Mouse (Mus musculus): ENCODE data around the gene Garnl3. TPM values are rescaled to one million over a fixed set of nuclear protein-coding genes. Genes with fewer than 3 reads are reported as not detected.

The Garnl3 gene
- polyA plus RNA-seq, 1 experiment from 2014 or later = 4.6 TPM

GRCm38 (mm10) chr2:32990167-32990832, 141.2 kb downstream of the Garnl3 start:
- Histone ChIP-seq H3K4me1 (replicated peaks; ENCODE audit: control insufficient read depth, insufficient read depth, low read length) (no peaks in the 10 kb centered on the region), H3K27me3 (replicated peaks; ENCODE audit: control insufficient read depth, insufficient read depth, low read length) (no peaks in the 10 kb centered on the region), H3K36me3 (ENCODE audit: control insufficient read depth, insufficient read depth, low read length) (no peaks in the 10 kb centered on the region), H3K27ac (ENCODE audit: low read depth, low read length) (no peak overlapping the region), H3K9me3 (ENCODE audit: control insufficient read depth, low read length) (no peaks in the 10 kb centered on the region), H3K9ac (ENCODE audit: low read depth, low read length) (no peak overlapping the region), H3K4me2 (no peak overlapping the region), H3K4me3 (ENCODE audit: low read depth, low read length) (no peak overlapping the region)
- ATAC-seq (replicated peaks; ENCODE audit: low FRiP score) (no peak), DNase-seq (ENCODE audit: low spot score) (no peak)
- WGBS = 57% methylated on average over 13 of the region's 13 CpGs

GRCm38 (mm10) chr2:32989376-32989775, 142.1 kb downstream of the Garnl3 start:
- no peaks in the 10 kb centered on the region for H3K4me1 ChIP-seq (replicated peaks; ENCODE audit: control insufficient read depth, insufficient read depth, low read length)
- WGBS = 80% methylated on average over 3 of the region's 3 CpGs

GRCm38 (mm10) chr2:32985844-32986243, 145.6 kb downstream of the Garnl3 start:
- H3K4me1 ChIP-seq (replicated peaks; ENCODE audit: control insufficient read depth, insufficient read depth, low read length) = peaks cover 4% of the 10 kb centered on the region
- no peak overlapping the region for H3K4me3 ChIP-seq (ENCODE audit: low read depth, low read length)
- H3K9me3 ChIP-seq (ENCODE audit: control insufficient read depth, low read length) = no peaks in the 10 kb centered on the region
- 71% methylated on average over 8 of the region's 8 CpGs for WGBS
- no peak overlapping the region for H3K4me2 ChIP-seq
- no peaks in the 10 kb centered on the region for H3K27me3 ChIP-seq (replicated peaks; ENCODE audit: control insufficient read depth, insufficient read depth, low read length)
- ATAC-seq (replicated peaks; ENCODE audit: low FRiP score) (no peak), DNase-seq (ENCODE audit: low spot score) (no peak)
- H3K9ac ChIP-seq (ENCODE audit: low read depth, low read length) = no peak overlapping the region
- H3K27ac ChIP-seq (ENCODE audit: low read depth, low read length) = no peak overlapping the region
- H3K36me3 ChIP-seq (ENCODE audit: control insufficient read depth, insufficient read depth, low read length) = no peaks in the 10 kb centered on the region

More at GRCm38 (mm10) chr2:32989376-32989775, 142.1 kb downstream of the Garnl3 start:
- H3K27me3 ChIP-seq (replicated peaks; ENCODE audit: control insufficient read depth, insufficient read depth, low read length) = no peaks in the 10 kb centered on the region
- H3K27ac ChIP-seq (ENCODE audit: low read depth, low read length) = no peak overlapping the region
- ATAC-seq (replicated peaks; ENCODE audit: low FRiP score) (no peak), DNase-seq (ENCODE audit: low spot score) (no peak)
- H3K4me2 ChIP-seq = no peak overlapping the region
- no peaks in the 10 kb centered on the region for H3K9me3 ChIP-seq (ENCODE audit: control insufficient read depth, low read length)
- H3K36me3 ChIP-seq (ENCODE audit: control insufficient read depth, insufficient read depth, low read length) = no peaks in the 10 kb centered on the region
- H3K9ac ChIP-seq (ENCODE audit: low read depth, low read length) = no peak overlapping the region
- H3K4me3 ChIP-seq (ENCODE audit: low read depth, low read length) = no peak overlapping the region

GRCm38 (mm10) chr2:32983617-32984016, 147.8 kb downstream of the Garnl3 start:
- ATAC-seq (replicated peaks; ENCODE audit: low FRiP score) (no peak), DNase-seq (ENCODE audit: low spot score) (no peak)
- no peak overlapping the region for H3K4me3 ChIP-seq (ENCODE audit: low read depth, low read length)
- H3K36me3 ChIP-seq (ENCODE audit: control insufficient read depth, insufficient read depth, low read length) = no peaks in the 10 kb centered on the region
- H3K27me3 ChIP-seq (replicated peaks; ENCODE audit: control insufficient read depth, insufficient read depth, low read length) = no peaks in the 10 kb centered on the region
- no peak overlapping the region for H3K4me2 ChIP-seq
- WGBS = 49% methylated on average over 6 of the region's 6 CpGs
- no peak overlapping the region for H3K9ac ChIP-seq (ENCODE audit: low read depth, low read length)
- H3K9me3 ChIP-seq (ENCODE audit: control insufficient read depth, low read length) = no peaks in the 10 kb centered on the region
- H3K4me1 ChIP-seq (replicated peaks; ENCODE audit: control insufficient read depth, insufficient read depth, low read length) = peaks cover 14% of the 10 kb centered on the region
- H3K27ac ChIP-seq (ENCODE audit: low read depth, low read length) = no peak overlapping the region

GRCm38 (mm10) chr2:32982700-32983099, 148.8 kb downstream of the Garnl3 start:
- peaks cover 22% of the 10 kb centered on the region for H3K4me1 ChIP-seq (replicated peaks; ENCODE audit: control insufficient read depth, insufficient read depth, low read length)
- ATAC-seq (replicated peaks; ENCODE audit: low FRiP score) (no peak), DNase-seq (ENCODE audit: low spot score) (no peak)
- no peaks in the 10 kb centered on the region for H3K9me3 ChIP-seq (ENCODE audit: control insufficient read depth, low read length)
- no peaks in the 10 kb centered on the region for H3K36me3 ChIP-seq (ENCODE audit: control insufficient read depth, insufficient read depth, low read length)
- H3K9ac ChIP-seq (ENCODE audit: low read depth, low read length) = peak overlapping the region; percentile 10; the same call in 1 of the 2 replicates
- 9% methylated on average over 4 of the region's 4 CpGs for WGBS
- no peaks in the 10 kb centered on the region for H3K27me3 ChIP-seq (replicated peaks; ENCODE audit: control insufficient read depth, insufficient read depth, low read length)
- no peak overlapping the region for H3K27ac ChIP-seq (ENCODE audit: low read depth, low read length)
- H3K4me3 ChIP-seq (ENCODE audit: low read depth, low read length) = peak overlapping the region; percentile 76
- peak overlapping the region; percentile 100 for H3K4me2 ChIP-seq

- no peaks in the 10 kb centered on the region for H3K36me3 ChIP-seq (ENCODE audit: control insufficient read depth, insufficient read depth, low read length)
- H3K4me3 ChIP-seq (ENCODE audit: low read depth, low read length) = peak within 1 kb of the TSS; percentile 76
- H3K4me2 ChIP-seq = peak within 1 kb of the TSS; percentile 100
- no peaks in the 10 kb centered on the region for H3K27me3 ChIP-seq (replicated peaks; ENCODE audit: control insufficient read depth, insufficient read depth, low read length)
- H3K9me3 ChIP-seq (ENCODE audit: control insufficient read depth, low read length) = no peaks in the 10 kb centered on the region
- DNase-seq (ENCODE audit: low spot score) (peak; percentile 88), ATAC-seq (replicated peaks; ENCODE audit: low FRiP score) (peak; percentile 98)
- WGBS = under 1% methylated on average over 50 of the region's 50 CpGs
- H3K4me1 ChIP-seq (replicated peaks; ENCODE audit: control insufficient read depth, insufficient read depth, low read length) = peaks cover 22% of the 10 kb centered on the region
- peak within 1 kb of the TSS; percentile 78 for H3K9ac ChIP-seq (ENCODE audit: low read depth, low read length)
- peak within 1 kb of the TSS; percentile 26; the same call in 1 of the 2 replicates for H3K27ac ChIP-seq (ENCODE audit: low read depth, low read length)
Measured at GRCm38 (mm10) chr2:32981725-32982271, 149.7 kb downstream of the Garnl3 start, which contains the start of gene Slc2a8. Gene Slc2a8 (minus strand): TSS chr2:32982083.

- Histone ChIP-seq H3K4me2 (peak overlapping the region; percentile 100), H3K9me3 (ENCODE audit: control insufficient read depth, low read length) (no peaks in the 10 kb centered on the region), H3K27ac (ENCODE audit: low read depth, low read length) (peak overlapping the region; percentile 26; the same call in 1 of the 2 replicates), H3K27me3 (replicated peaks; ENCODE audit: control insufficient read depth, insufficient read depth, low read length) (no peaks in the 10 kb centered on the region), H3K9ac (ENCODE audit: low read depth, low read length) (peak overlapping the region; percentile 78), H3K36me3 (ENCODE audit: control insufficient read depth, insufficient read depth, low read length) (no peaks in the 10 kb centered on the region), H3K4me3 (ENCODE audit: low read depth, low read length) (peak overlapping the region; percentile 76), H3K4me1 (replicated peaks; ENCODE audit: control insufficient read depth, insufficient read depth, low read length) (peaks cover 22% of the 10 kb centered on the region)
- DNase-seq (ENCODE audit: low spot score) (peak; percentile 54), ATAC-seq (replicated peaks; ENCODE audit: low FRiP score) (peak; percentile 51)
- WGBS = under 1% methylated on average over 23 of the region's 23 CpGs
Measured at GRCm38 (mm10) chr2:32981281-32981680, 150.2 kb downstream of the Garnl3 start.

- Histone ChIP-seq H3K9ac (ENCODE audit: low read depth, low read length) (no peak overlapping the region), H3K27me3 (replicated peaks; ENCODE audit: control insufficient read depth, insufficient read depth, low read length) (no peaks in the 10 kb centered on the region), H3K4me2 (no peak overlapping the region), H3K4me3 (ENCODE audit: low read depth, low read length) (no peak overlapping the region), H3K27ac (ENCODE audit: low read depth, low read length) (no peak overlapping the region), H3K9me3 (ENCODE audit: control insufficient read depth, low read length) (no peaks in the 10 kb centered on the region), H3K36me3 (ENCODE audit: control insufficient read depth, insufficient read depth, low read length) (no peaks in the 10 kb centered on the region), H3K4me1 (replicated peaks; ENCODE audit: control insufficient read depth, insufficient read depth, low read length) (peaks cover 22% of the 10 kb centered on the region)
- 85% methylated on average over 7 of the region's 7 CpGs for WGBS
- ATAC-seq (replicated peaks; ENCODE audit: low FRiP score) = no peak
- DNase-seq (ENCODE audit: low spot score) = no peak
Measured at GRCm38 (mm10) chr2:32979675-32980074, 151.8 kb downstream of the Garnl3 start.

GRCm38 (mm10) chr2:32978675-32979074, 152.8 kb downstream of the Garnl3 start:
- H3K9ac ChIP-seq (ENCODE audit: low read depth, low read length) = no peak overlapping the region
- no peaks in the 10 kb centered on the region for H3K27me3 ChIP-seq (replicated peaks; ENCODE audit: control insufficient read depth, insufficient read depth, low read length)
- H3K4me3 ChIP-seq (ENCODE audit: low read depth, low read length) = no peak overlapping the region
- peaks cover 22% of the 10 kb centered on the region for H3K4me1 ChIP-seq (replicated peaks; ENCODE audit: control insufficient read depth, insufficient read depth, low read length)
- WGBS = 49% methylated on average over 3 of the region's 3 CpGs
- no peaks in the 10 kb centered on the region for H3K9me3 ChIP-seq (ENCODE audit: control insufficient read depth, low read length)
- no peaks in the 10 kb centered on the region for H3K36me3 ChIP-seq (ENCODE audit: control insufficient read depth, insufficient read depth, low read length)
- DNase-seq (ENCODE audit: low spot score) = no peak
- peak overlapping the region; percentile 40 for H3K4me2 ChIP-seq
- ATAC-seq (replicated peaks; ENCODE audit: low FRiP score) = no peak
- peak overlapping the region; percentile 58; the same call in 1 of the 2 replicates for H3K27ac ChIP-seq (ENCODE audit: low read depth, low read length)
